Mouse (Mus musculus) MEL (cell line): ENCODE measurements at regions not wholly inside any gene's neighbourhood (a gene's known extent, or its start where the extent isn't known, plus 50 kb on each side); places are given as distances from the start of the nearest gene placed in this dataset.

ENCODE experiments used
- DNase-seq: peaks from one replicate; pipeline ENCODE4 v3.0.0; 2011; ENCODE audit warnings: low read depth, low spot score
- H3K27ac ChIP-seq: 2 replicates; pipeline ENCODE4 v1.5.1; 2012; ENCODE audit warnings: low read depth, mild to moderate bottlenecking, control low read depth, low read length, moderate library complexity; ENCODE audit not compliant: control insufficient read depth
- H3K27me3 ChIP-seq, 2 experiments: fragments of 150-350 bp in 1 of 2; sonication (generic) in 1 of 2; 2 replicates each; pipeline ENCODE4 v1.6.1; 2012; ENCODE audit warnings: low read length in 2 of 2, mild to moderate bottlenecking in 2 of 2, improper control_type of control experiment in 1 of 2, moderate library complexity in 1 of 2; ENCODE audit not compliant: insufficient read depth in 2 of 2, control insufficient read depth in 1 of 2
- H3K36me3 ChIP-seq, 2 experiments: 2 replicates each; pipeline ENCODE4 v1.6.1; 2012 to 2014; ENCODE audit warnings: low read length in 2 of 2, improper control_type of control experiment in 1 of 2, inconsistent platforms in 1 of 2, mild to moderate bottlenecking in 1 of 2; ENCODE audit not compliant: insufficient read depth in 2 of 2, control insufficient read depth in 1 of 2
- H3K4me1 ChIP-seq, 2 experiments: fragments of 150-350 bp in 1 of 2; sonication (generic) in 1 of 2; 2 replicates each; pipeline ENCODE4 v1.6.1; 2012; ENCODE audit warnings: low read length in 2 of 2, improper control_type of control experiment in 1 of 2, mild to moderate bottlenecking in 1 of 2; ENCODE audit not compliant: insufficient read depth in 2 of 2, control insufficient read depth in 1 of 2
- H3K4me3 ChIP-seq, 2 experiments: fragments of 150-350 bp in 1 of 2; sonication (generic) in 1 of 2; 2 replicates each; pipeline ENCODE4 v1.5.1; 2012; ENCODE audit warnings: low read depth in 2 of 2, low read length in 2 of 2, mild to moderate bottlenecking in 2 of 2, moderate library complexity in 2 of 2, control low read depth in 1 of 2, improper control_type of control experiment in 1 of 2; ENCODE audit not compliant: control insufficient read depth in 1 of 2, insufficient read depth in 1 of 2
- H3K79me2 ChIP-seq: 2 replicates; pipeline ENCODE4 v1.6.1; 2012; ENCODE audit warnings: mild to moderate bottlenecking, low read length, moderate library complexity; ENCODE audit not compliant: control insufficient read depth, poor library complexity, insufficient read depth
- H3K9ac ChIP-seq: 2 replicates; pipeline ENCODE4 v1.6.1; 2012; ENCODE audit warnings: low read depth, mild to moderate bottlenecking, control low read depth, low read length, moderate library complexity; ENCODE audit not compliant: control insufficient read depth, poor library complexity, severe bottlenecking
- H3K9me3 ChIP-seq: fragments of 150-350 bp; sonication (generic); replicated peaks from 2 replicates; pipeline ENCODE4 v1.6.1; 2012; ENCODE audit warnings: mild to moderate bottlenecking, low read length, improper control_type of control experiment, moderate library complexity; ENCODE audit not compliant: insufficient read depth
- BHLHE40 ChIP-seq: IDR thresholded peaks from 2 replicates; pipeline ENCODE4 v1.6.1; 2012; ENCODE audit warnings: low read depth, mild to moderate bottlenecking, inconsistent platforms, low read length, improper control_type of control experiment, borderline replicate concordance
- CHD2 ChIP-seq: IDR thresholded peaks from 2 replicates; pipeline ENCODE4 v1.6.1; 2011; ENCODE audit warnings: low read length, improper control_type of control experiment
- E2F4 ChIP-seq: IDR thresholded peaks from 2 replicates; pipeline ENCODE4 v1.6.1; 2011; ENCODE audit warnings: low read depth, low read length, improper control_type of control experiment, borderline replicate concordance
- ELF1 ChIP-seq: IDR thresholded peaks from 2 replicates; pipeline ENCODE4 v1.6.1; 2014; ENCODE audit warnings: low read depth, mild to moderate bottlenecking, inconsistent platforms, low read length, improper control_type of control experiment, moderate library complexity
- EP300 ChIP-seq, 2 experiments: IDR thresholded peaks; 2 replicates each; pipeline ENCODE4 v1.6.1; 2011; ENCODE audit warnings: improper control_type of control experiment in 2 of 2, low read length in 2 of 2, low read depth in 1 of 2, mild to moderate bottlenecking in 1 of 2
- ETS1 ChIP-seq: IDR thresholded peaks from 2 replicates; pipeline ENCODE4 v1.6.1; 2012; ENCODE audit warnings: low read depth, mild to moderate bottlenecking, inconsistent platforms, low read length, improper control_type of control experiment, moderate library complexity
- GABPA ChIP-seq: IDR thresholded peaks from 2 replicates; pipeline ENCODE4 v1.6.1; 2012; ENCODE audit warnings: low read depth, mild to moderate bottlenecking, inconsistent platforms, low read length, improper control_type of control experiment, moderate library complexity
- GATA1 ChIP-seq: IDR thresholded peaks from 2 replicates; pipeline ENCODE4 v1.6.1; 2011; ENCODE audit warnings: low read depth, low read length, improper control_type of control experiment
- HCFC1 ChIP-seq: IDR thresholded peaks from 2 replicates; pipeline ENCODE4 v1.6.1; 2012; ENCODE audit warnings: low read depth, mild to moderate bottlenecking, inconsistent platforms, low read length, improper control_type of control experiment, moderate library complexity
- JUND ChIP-seq: IDR thresholded peaks from 2 replicates; pipeline ENCODE4 v1.6.1; 2011; ENCODE audit warnings: low read depth, mild to moderate bottlenecking, improper control_type of control experiment, low read length
- MAX ChIP-seq: IDR thresholded peaks from 2 replicates; pipeline ENCODE4 v1.6.1; 2011; ENCODE audit warnings: low read length, improper control_type of control experiment
- MEF2A ChIP-seq: IDR thresholded peaks from 2 replicates; pipeline ENCODE4 v1.6.1; 2014; ENCODE audit warnings: low read depth, mild to moderate bottlenecking, inconsistent platforms, low read length, improper control_type of control experiment; ENCODE audit not compliant: poor library complexity, insufficient replicate concordance, severe bottlenecking; ENCODE audit errors: extremely low read depth
- MXI1 ChIP-seq: IDR thresholded peaks from 2 replicates; pipeline ENCODE4 v1.6.1; 2011; ENCODE audit warnings: mild to moderate bottlenecking, low read depth, low read length, improper control_type of control experiment
- MYB ChIP-seq: IDR thresholded peaks from 2 replicates; pipeline ENCODE4 v1.6.1; 2011; ENCODE audit warnings: mild to moderate bottlenecking, low read depth, low read length, improper control_type of control experiment
- NRF1 ChIP-seq: IDR thresholded peaks from 2 replicates; pipeline ENCODE4 v1.6.1; 2014; ENCODE audit warnings: low read depth, mild to moderate bottlenecking, inconsistent platforms, low read length, improper control_type of control experiment, moderate library complexity; ENCODE audit not compliant: poor library complexity, insufficient read depth, severe bottlenecking
- POLR2A ChIP-seq, 2 experiments: IDR thresholded peaks; 2 replicates each; pipeline ENCODE4 v1.6.1; 2011 to 2012; ENCODE audit warnings: low read length in 2 of 2, mild to moderate bottlenecking in 2 of 2, control low read depth in 1 of 2, improper control_type of control experiment in 1 of 2, low read depth in 1 of 2, moderate library complexity in 1 of 2; ENCODE audit not compliant: control insufficient read depth in 1 of 2, insufficient read depth in 1 of 2, poor library complexity in 1 of 2
- POLR2AphosphoS5 ChIP-seq: IDR thresholded peaks from 2 replicates; pipeline ENCODE4 v1.6.1; 2012; ENCODE audit warnings: low read depth, borderline replicate concordance, mild to moderate bottlenecking, inconsistent platforms, low read length, moderate library complexity, mixed read lengths
- SMC3 ChIP-seq: IDR thresholded peaks from 2 replicates; pipeline ENCODE4 v1.6.1; 2011; ENCODE audit warnings: low read depth, low read length, improper control_type of control experiment
- TCF12 ChIP-seq: IDR thresholded peaks from 2 replicates; pipeline ENCODE4 v1.6.1; 2014; ENCODE audit warnings: low read depth, mild to moderate bottlenecking, inconsistent platforms, low read length, improper control_type of control experiment, moderate library complexity
- UBTF ChIP-seq: IDR thresholded peaks from 2 replicates; pipeline ENCODE4 v1.6.1; 2012; ENCODE audit warnings: low read depth, mild to moderate bottlenecking, inconsistent platforms, low read length, improper control_type of control experiment, moderate library complexity, borderline replicate concordance; ENCODE audit not compliant: insufficient read depth
- USF1 ChIP-seq: IDR thresholded peaks from 2 replicates; pipeline ENCODE4 v1.6.1; 2014; ENCODE audit warnings: low read depth, mild to moderate bottlenecking, inconsistent platforms, low read length, improper control_type of control experiment, moderate library complexity
- ZKSCAN1 ChIP-seq: IDR thresholded peaks from 2 replicates; pipeline ENCODE4 v1.6.1; 2012; ENCODE audit warnings: low read depth, mild to moderate bottlenecking, inconsistent platforms, low read length, improper control_type of control experiment, moderate library complexity
- ZMIZ1 ChIP-seq: IDR thresholded peaks from 2 replicates; pipeline ENCODE4 v1.6.1; 2012; ENCODE audit warnings: low read depth, mild to moderate bottlenecking, inconsistent platforms, low read length, improper control_type of control experiment, moderate library complexity
- ZNF384 ChIP-seq: IDR thresholded peaks from 2 replicates; pipeline ENCODE4 v1.6.1; 2012; ENCODE audit warnings: low read depth, mild to moderate bottlenecking, inconsistent platforms, low read length, improper control_type of control experiment

DNA sequence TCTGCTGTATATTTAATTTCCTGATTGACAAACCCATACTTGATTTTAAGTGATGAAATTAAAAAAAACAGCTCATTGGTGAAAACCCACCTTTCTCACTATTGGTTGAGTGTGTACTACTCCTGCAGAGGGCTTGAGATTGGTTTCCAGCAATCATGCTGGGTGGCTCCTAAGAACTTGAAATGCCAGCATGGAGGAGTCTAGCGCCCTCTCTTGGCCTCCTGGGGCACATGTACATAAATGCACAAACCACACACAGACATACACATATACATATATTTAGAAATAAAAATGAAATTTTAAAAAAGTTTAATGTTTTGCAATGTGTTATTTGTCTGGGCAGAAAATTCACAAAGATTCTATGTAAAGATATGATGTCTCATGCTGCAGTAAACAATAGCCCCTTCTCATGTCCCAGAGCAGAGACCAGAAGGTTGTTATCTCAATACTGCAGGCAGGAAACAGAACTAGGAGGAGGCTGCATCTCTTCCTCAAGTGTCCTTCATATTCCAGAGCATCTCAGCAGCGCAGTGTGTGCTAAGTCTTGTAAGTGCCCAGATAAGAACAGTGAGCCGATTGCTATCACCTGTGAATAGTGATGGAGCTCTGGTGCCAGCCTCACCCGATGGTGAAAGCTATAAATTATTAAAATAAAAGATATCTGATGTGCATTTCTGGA lies 108.4 kb upstream of the Fbxo11 start (continued):
- no peak for TF ChIP-seq MEF2A
- TF ChIP-seq E2F4, result no peak
- no peak for TF ChIP-seq ZKSCAN1
- TF ChIP-seq ZMIZ1, result no peak
- TF ChIP-seq CHD2, result no peak
- no peak for TF ChIP-seq ETS1
- no peak for TF ChIP-seq MXI1
- TF ChIP-seq SMC3, result no peak
- peak; percentile 31; the same call in 1 of the 2 replicates for TF ChIP-seq TCF12
- TF ChIP-seq USF1, result no peak
- no peak for TF ChIP-seq ZNF384
- TF ChIP-seq GATA1, result peak; percentile 61
- TF ChIP-seq GABPA, result no peak
- no peak for TF ChIP-seq MAX
- no peak for TF ChIP-seq HCFC1
- no peak for TF ChIP-seq BHLHE40
- TF ChIP-seq JUND, result no peak
- TF ChIP-seq UBTF, result no peak
- TF ChIP-seq POLR2AphosphoS5, result no peak
- no peak for TF ChIP-seq ELF1
- TF ChIP-seq NRF1, result no peak
- TF ChIP-seq POLR2A (IDR thresholded peaks at IDR 0.05; ENCODE audit: control insufficient read depth in 1 of 2, insufficient read depth in 1 of 2, low read depth in 1 of 2, low read length in 2 of 2, poor library complexity in 1 of 2), result no peak

DNA sequence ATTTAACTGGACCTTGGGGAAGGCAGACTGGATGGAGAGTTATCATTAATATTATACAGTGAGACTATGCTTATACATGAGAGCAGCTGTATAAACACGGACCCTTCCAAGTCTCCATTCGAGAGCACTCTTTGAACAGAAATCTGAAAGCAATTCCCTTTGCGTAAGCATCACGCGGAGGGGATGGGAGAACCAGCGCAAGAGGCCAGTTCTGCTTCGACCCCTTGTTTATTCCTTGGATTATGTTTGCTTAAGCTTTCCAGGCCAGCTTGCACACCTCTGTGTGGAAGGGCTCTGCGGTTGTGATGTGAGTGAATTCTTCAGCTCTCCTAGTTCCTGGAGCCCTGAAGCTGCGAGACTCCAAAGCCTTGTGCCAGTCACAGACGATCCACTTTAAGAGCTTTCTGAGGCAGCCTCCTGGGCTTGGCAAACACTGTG lies 109.2 kb upstream of the Fbxo11 start:
- Histone ChIP-seq H3K9me3 (no peaks in the 10 kb centered on the region), H3K79me2 (no peaks in the 10 kb centered on the region), H3K36me3 (no peaks in the 10 kb centered on the region), H3K4me3 (no peak overlapping the region), H3K4me1 (no peaks in the 10 kb centered on the region), H3K9ac (no peak overlapping the region), H3K27ac (no peak overlapping the region), H3K27me3 (no peaks in the 10 kb centered on the region; a peak in 1 of 4 replicates)
- no peak for DNase-seq
- no peak for TF ChIP-seq EP300 (IDR thresholded peaks at IDR 0.05; ENCODE audit: low read depth in 1 of 2, low read length in 2 of 2)
- no peak for TF ChIP-seq MYB
- no peak for TF ChIP-seq BHLHE40
- TF ChIP-seq MEF2A, result no peak
